7 mouse cellular contexts compared by ENCODE assay signal in genomic region chr15:31563577-31564546, GRCm38 (mm10). TPM values are rescaled to one million over a fixed set of nuclear protein-coding genes. Genes with fewer than 3 reads are reported as not detected.
DNase-seq lines count a peak whose midpoint lies in the region; ATAC-seq and TF ChIP-seq lines count a peak whose summit lies in the region.

No protein-coding gene starts in this region.

- WGBS in embryonic facial prominence, embryonic 14.5 days: 40% methylated on average over 19 of the region's 19 CpGs
- WGBS in liver, postnatal 0 days (ENCODE audit: insufficient replicate concordance): 52% methylated on average over 19 of the region's 19 CpGs
- WGBS in forebrain, embryonic 15.5 days: 74% methylated on average over 19 of the region's 19 CpGs

- no peaks in the 10 kb centered on the region for H3K27me3 ChIP-seq in embryonic facial prominence, embryonic 14.5 days (replicated peaks; ENCODE audit: control insufficient read depth, insufficient read depth, low read length)
- H3K27me3 ChIP-seq in liver, postnatal 0 days (ENCODE audit: insufficient read depth, low read length): no peaks in the 10 kb centered on the region
- H3K27me3 ChIP-seq in forebrain, embryonic 15.5 days: no peaks in the 10 kb centered on the region

- H3K4me3 ChIP-seq in embryonic facial prominence, embryonic 14.5 days (ENCODE audit: low read depth, low read length): no peak overlapping the region
- no peak overlapping the region for H3K4me3 ChIP-seq in liver, postnatal 0 days (ENCODE audit: low read depth, low read length)
- no peak overlapping the region for H3K4me3 ChIP-seq in forebrain, embryonic 15.5 days

- no peaks in the 10 kb centered on the region for H3K9me3 ChIP-seq in embryonic facial prominence, embryonic 14.5 days (ENCODE audit: control insufficient read depth, low read length)
- H3K9me3 ChIP-seq in liver, postnatal 0 days (ENCODE audit: low read length): no peaks in the 10 kb centered on the region
- H3K9me3 ChIP-seq in forebrain, embryonic 15.5 days: no peaks in the 10 kb centered on the region

- DNase-seq in ovary, postnatal 36 days (ENCODE audit: low spot score): peak; percentile 29
- no peak for DNase-seq in ovary, postnatal 10 days (ENCODE audit: low spot score)
- peak; percentile 47 for DNase-seq in embryonic facial prominence, embryonic 14.5 days (ENCODE audit: low spot score)
- peak; percentile 21 for DNase-seq in liver, postnatal 0 days
- DNase-seq in retina, postnatal 1 day: no peak
- DNase-seq in cerebellum, adult 8-10 months: no peak

- H3K4me1 ChIP-seq in embryonic facial prominence, embryonic 14.5 days (ENCODE audit: control insufficient read depth, insufficient read depth, low read length): peaks cover 7% of the 10 kb centered on the region; the same call in 1 of the 2 replicates
- peaks cover 14% of the 10 kb centered on the region; the same call in 1 of the 2 replicates for H3K4me1 ChIP-seq in liver, postnatal 0 days (ENCODE audit: insufficient read depth)
- H3K4me1 ChIP-seq in forebrain, embryonic 15.5 days: no peaks in the 10 kb centered on the region

- no peaks in the 10 kb centered on the region for H3K36me3 ChIP-seq in embryonic facial prominence, embryonic 14.5 days (ENCODE audit: control insufficient read depth, insufficient read depth, low read length)
- H3K36me3 ChIP-seq in liver, postnatal 0 days (replicated peaks; ENCODE audit: insufficient read depth, low read length): no peaks in the 10 kb centered on the region
- H3K36me3 ChIP-seq in forebrain, embryonic 15.5 days: no peaks in the 10 kb centered on the region

- H3K4me2 ChIP-seq in embryonic facial prominence, embryonic 14.5 days (ENCODE audit: low read depth, low read length): 0 out of 2 replicates have a peak overlapping the region, but pooled peaks have one; percentile 14
- H3K4me2 ChIP-seq in liver, postnatal 0 days (ENCODE audit: low read depth, low read length): peak overlapping the region; percentile 48
- no peak overlapping the region for H3K4me2 ChIP-seq in forebrain, embryonic 15.5 days (replicated peaks)

- peak overlapping the region; percentile 25; the same call in 1 of the 2 replicates for H3K27ac ChIP-seq in embryonic facial prominence, embryonic 14.5 days (replicated peaks; ENCODE audit: low read depth, low read length)
- peak overlapping the region; percentile 60 for H3K27ac ChIP-seq in liver, postnatal 0 days (ENCODE audit: low read depth)
- no peak overlapping the region for H3K27ac ChIP-seq in forebrain, embryonic 15.5 days (replicated peaks)

- TF ChIP-seq CTCF in liver, postnatal 0 days (IDR thresholded peaks at IDR 0.05; ENCODE audit: low read depth): no peak

- no peak for ATAC-seq in embryonic facial prominence, embryonic 14.5 days (ENCODE audit: low read depth)
- ATAC-seq in liver, postnatal 0 days: peak; percentile 20; the same call in 1 of the 2 replicates
- no peak for ATAC-seq in forebrain, embryonic 15.5 days (replicated peaks)

- TF ChIP-seq EP300 in liver, postnatal 0 days (IDR thresholded peaks at IDR 0.05; ENCODE audit: low read depth): peak; percentile 24; the same call in 1 of the 2 replicates

- no peak overlapping the region for H3K9ac ChIP-seq in embryonic facial prominence, embryonic 14.5 days (ENCODE audit: low read depth, low read length)
- 0 out of 2 replicates have a peak overlapping the region, but pooled peaks have one; percentile 30 for H3K9ac ChIP-seq in liver, postnatal 0 days (replicated peaks)
- no peak overlapping the region for H3K9ac ChIP-seq in forebrain, embryonic 15.5 days (replicated peaks)

RNA-seq across cellular contexts. Expression of gene Cmbl, which starts 1.3 kb away (rescaled TPM):
- polyA plus RNA-seq in embryonic facial prominence, embryonic 14.5 days (2014; fragmentation: Nextera tagmentation; extraction: Ambion mirVana): 6.9 and 11.2 TPM in 2 replicates
- 112 and 113 TPM in 2 replicates for polyA plus RNA-seq in liver, postnatal 0 days (2015; fragmentation: Nextera tagmentation; extraction: Ambion mirVana)
- polyA plus RNA-seq in forebrain, embryonic 15.5 days (2015; fragmentation: Nextera tagmentation; extraction: Ambion mirVana): 5.0 and 7.4 TPM in 2 replicates

RNA-seq across cellular contexts. Expression of gene March6, which starts 33.0 kb away (rescaled TPM):
- 33.8 and 35.5 TPM in 2 replicates for polyA plus RNA-seq in embryonic facial prominence, embryonic 14.5 days (2014; fragmentation: Nextera tagmentation; extraction: Ambion mirVana)
- polyA plus RNA-seq in liver, postnatal 0 days (2015; fragmentation: Nextera tagmentation; extraction: Ambion mirVana): 14.8 and 17.3 TPM in 2 replicates
- polyA plus RNA-seq in forebrain, embryonic 15.5 days (2015; fragmentation: Nextera tagmentation; extraction: Ambion mirVana): 77.5 and 81.1 TPM in 2 replicates

RNA-seq across cellular contexts. Expression of gene Cct5, which starts 37.7 kb away (rescaled TPM):
- 494 and 532 TPM in 2 replicates for polyA plus RNA-seq in embryonic facial prominence, embryonic 14.5 days (2014; fragmentation: Nextera tagmentation; extraction: Ambion mirVana)
- polyA plus RNA-seq in liver, postnatal 0 days (2015; fragmentation: Nextera tagmentation; extraction: Ambion mirVana): 164 and 168 TPM in 2 replicates
- 543 and 551 TPM in 2 replicates for polyA plus RNA-seq in forebrain, embryonic 15.5 days (2015; fragmentation: Nextera tagmentation; extraction: Ambion mirVana)

RNA-seq across cellular contexts. Expression of gene Fam173b, which starts 37.8 kb away (rescaled TPM):
- polyA plus RNA-seq in embryonic facial prominence, embryonic 14.5 days (2014; fragmentation: Nextera tagmentation; extraction: Ambion mirVana): 11.7 and 16.2 TPM in 2 replicates
- polyA plus RNA-seq in liver, postnatal 0 days (2015; fragmentation: Nextera tagmentation; extraction: Ambion mirVana): 9.3 and 12.1 TPM in 2 replicates
- 10.0 and 11.5 TPM in 2 replicates for polyA plus RNA-seq in forebrain, embryonic 15.5 days (2015; fragmentation: Nextera tagmentation; extraction: Ambion mirVana)

Comparison
In these comparisons a context has a peak if more than half of its experiments do, and no peak if none do; other contexts are left out.
1. DNase-seq: peak in ovary, postnatal 36 days (single experiment), embryonic facial prominence, embryonic 14.5 days (single experiment) and liver, postnatal 0 days (single experiment); none in ovary, postnatal 10 days (single experiment), retina, postnatal 1 day (single experiment) and cerebellum, adult 8-10 months (single experiment).